Mouse (Mus musculus): ENCODE data around the gene Ing4.

Ing4 gene

DNA sequence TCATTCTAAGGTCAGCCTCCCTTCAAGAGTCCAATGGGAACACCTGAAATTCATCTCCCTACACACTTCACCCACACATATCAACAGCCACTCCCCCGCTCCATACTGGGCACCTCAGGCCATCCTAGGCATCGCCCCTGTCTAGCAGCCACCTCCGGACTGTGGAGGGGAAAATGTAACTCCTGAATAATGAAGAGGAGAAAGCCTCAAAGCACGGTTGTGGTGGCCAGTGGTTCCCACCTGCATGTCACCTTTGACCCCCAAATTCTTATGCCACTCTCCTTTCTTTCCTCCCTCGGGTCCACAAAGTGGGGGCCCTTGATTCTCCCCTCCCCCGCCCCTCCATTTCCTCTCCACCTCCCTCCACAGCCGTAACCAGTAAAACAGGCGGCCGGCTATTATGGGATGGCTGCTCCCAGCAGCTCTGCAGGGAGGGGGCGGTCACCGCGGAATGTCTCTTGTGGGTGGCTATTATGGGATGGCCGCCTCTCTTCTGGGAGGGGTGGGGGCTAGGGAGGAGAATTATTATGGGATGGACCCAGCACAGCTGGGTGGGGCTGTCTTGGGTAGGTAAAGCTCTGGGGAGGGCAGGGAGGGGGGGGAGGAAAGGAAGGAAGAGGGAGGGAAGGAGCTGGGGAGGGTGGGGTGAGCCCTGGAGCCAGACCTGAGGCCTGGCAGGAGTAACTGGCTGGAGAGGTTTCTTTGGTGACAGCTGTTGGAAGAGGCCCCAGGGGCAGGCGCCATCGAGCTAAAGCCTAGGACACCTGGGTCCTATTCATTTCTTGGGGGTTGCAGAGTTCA lies 50.2 kb downstream of the Ing4 start:
- DNase-seq (ENCODE audit: extremely low spot score, low read depth, low spot score): no peak

GRCm38 (mm10) chr6:125090341-125091085 lies 51.0 kb downstream of the Ing4 start:
- no peak for DNase-seq (ENCODE audit: extremely low spot score, low read depth, low spot score)

GRCm38 (mm10) chr6:125092372-125092771 lies 52.8 kb downstream of the Ing4 start:
- DNase-seq (ENCODE audit: extremely low spot score, low read depth, low spot score): no peak

DNA sequence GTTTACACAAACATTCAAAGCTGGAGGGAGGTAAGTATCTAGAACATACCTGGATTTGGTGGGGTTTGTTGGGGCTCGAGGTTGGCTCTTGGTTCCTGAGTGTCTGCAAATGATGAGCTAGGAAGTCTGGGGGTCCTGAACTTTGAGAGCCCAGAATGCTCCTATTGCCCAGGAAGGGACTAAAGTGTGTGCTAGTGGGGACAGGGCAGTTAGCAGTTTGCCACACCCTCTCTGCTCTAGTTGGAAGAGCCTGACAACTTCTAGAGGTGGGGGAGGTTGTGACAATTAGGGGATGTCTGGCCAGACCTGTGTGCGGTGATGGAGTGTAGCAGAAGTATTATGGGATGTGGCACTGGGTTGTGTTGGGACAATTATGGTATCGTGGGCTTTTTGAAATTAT lies 55.3 kb downstream of the Ing4 start:
- no peak for DNase-seq (ENCODE audit: extremely low spot score, low read depth, low spot score)

DNA sequence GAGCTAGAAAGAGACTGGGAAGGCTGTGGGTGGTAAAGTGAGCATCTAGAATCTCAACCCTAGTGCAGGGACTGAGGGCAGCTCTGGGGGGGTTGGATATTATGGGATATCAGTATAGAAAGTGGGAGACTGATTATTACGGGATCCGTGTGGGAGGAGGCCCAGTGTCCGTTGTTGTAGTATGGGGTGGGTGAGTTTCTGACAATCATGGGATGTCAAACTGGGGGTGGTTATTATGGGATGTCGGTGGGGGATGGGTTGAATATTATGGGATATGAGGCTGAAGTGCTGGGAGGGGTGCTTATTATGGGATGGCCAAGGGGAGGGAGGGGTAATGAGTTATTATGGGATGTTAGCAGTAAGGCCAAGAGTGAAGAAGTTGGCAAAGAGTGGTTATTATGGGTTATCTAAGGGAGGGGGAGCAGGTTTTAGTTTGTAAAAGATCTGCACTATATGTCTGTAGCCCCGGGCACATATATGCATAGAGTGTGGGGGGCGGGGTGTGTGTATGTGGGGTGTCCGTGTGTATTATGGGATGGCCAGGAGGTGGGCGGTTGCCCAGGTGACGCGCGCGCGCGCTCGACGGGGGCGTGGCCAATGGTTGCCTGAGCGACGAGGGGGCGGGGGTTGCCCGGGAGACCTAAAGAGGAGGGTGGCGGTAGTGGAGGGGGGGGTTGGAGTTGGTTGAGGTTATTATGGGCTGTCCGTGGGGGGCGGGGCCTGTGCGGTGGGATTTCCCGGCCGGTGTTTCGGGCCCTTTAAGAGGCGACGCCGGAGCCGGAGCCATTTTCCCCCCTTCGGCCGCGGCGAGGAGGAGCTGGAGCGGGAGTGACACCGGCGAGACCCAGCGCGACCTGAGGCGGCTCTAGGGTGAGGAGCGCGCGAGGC lies 56.1 kb downstream of the Ing4 start, which contains the start of gene Chd4:
Gene Chd4, plus strand, starts transcription at position 591 of the 888 bp plus-strand sequence.
- DNase-seq (ENCODE audit: extremely low spot score, low read depth, low spot score): no peak

- DNase-seq (ENCODE audit: extremely low spot score, low read depth, low spot score): no peak
These were observed 56.7 kb downstream of the Ing4 start for GRCm38 (mm10) chr6:125096279-125096596.

- no peak for DNase-seq (ENCODE audit: extremely low spot score, low read depth, low spot score)
These were observed 57.2 kb downstream of the Ing4 start for GRCm38 (mm10) chr6:125096597-125097345.

- DNase-seq (ENCODE audit: extremely low spot score, low read depth, low spot score): no peak
These were observed 57.8 kb downstream of the Ing4 start for GRCm38 (mm10) chr6:125097346-125097689.

- DNase-seq (ENCODE audit: extremely low spot score, low read depth, low spot score): no peak
These were observed 58.4 kb downstream of the Ing4 start for GRCm38 (mm10) chr6:125097951-125098350.

DNA sequence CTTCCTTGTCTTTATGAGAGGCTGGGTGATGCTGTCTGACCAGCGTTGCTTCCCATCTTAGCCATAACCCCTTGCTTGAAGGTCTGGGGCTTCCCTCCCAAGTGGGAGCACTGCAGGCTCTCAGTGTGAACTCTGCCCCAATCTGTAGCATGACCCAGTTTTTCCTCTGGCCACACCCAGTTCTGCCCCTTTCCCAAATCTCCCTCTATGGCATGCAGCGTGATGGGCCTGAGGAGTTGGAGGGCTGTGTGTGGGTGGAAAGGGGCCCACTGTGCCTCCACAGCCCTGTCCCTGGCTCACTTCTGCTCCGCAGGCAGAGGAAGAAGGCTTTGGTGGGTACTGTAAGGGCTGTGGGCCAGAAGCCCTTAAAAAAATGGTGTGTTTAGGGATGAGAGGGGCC lies 59.0 kb downstream of the Ing4 start:
- no peak for DNase-seq (ENCODE audit: extremely low spot score, low read depth, low spot score)
